Mouse (Mus musculus) hindbrain, postnatal 0 days (tissue): ENCODE measurements around the gene Dnaja4. TPM values are rescaled to one million over a fixed set of nuclear protein-coding genes. Genes with fewer than 3 reads are reported as not detected.

Experiments used
- ATAC-seq: fragments of 200-750 bp; cut with Nextera tagmentation; 2 replicates; pipeline ENCODE4 v1.8.0; 2017; ENCODE audit warnings: mild to moderate bottlenecking, moderate TSS enrichment, moderate library complexity
- DNase-seq: peaks from one replicate; pipeline ENCODE4 v3.0.0-alpha.2; 2015; ENCODE audit warnings: low spot score
- H3K27ac ChIP-seq: fragments of 300-500 bp; sonication (generic); 2 replicates; pipeline ENCODE4 v1.5.1; 2014; ENCODE audit warnings: mild to moderate bottlenecking
- H3K27me3 ChIP-seq: fragments of 300-500 bp; sonication (generic); 2 replicates; pipeline ENCODE4 v1.6.1; 2014; ENCODE audit warnings: low read length, mixed read lengths; ENCODE audit not compliant: insufficient read depth
- H3K36me3 ChIP-seq: fragments of 300-500 bp; sonication (generic); 2 replicates; pipeline ENCODE4 v1.6.1; 2014; ENCODE audit warnings: low read length, mixed read lengths; ENCODE audit not compliant: insufficient read depth
- H3K4me1 ChIP-seq: fragments of 300-500 bp; sonication (generic); 2 replicates; pipeline ENCODE4 v1.6.1; 2014; ENCODE audit warnings: antibody characterized with exemption, low read length, mixed read lengths; ENCODE audit not compliant: insufficient read depth
- H3K4me2 ChIP-seq: fragments of 300-500 bp; sonication (generic); 2 replicates; pipeline ENCODE4 v1.6.1; 2014; ENCODE audit warnings: low read depth, mild to moderate bottlenecking, low read length, moderate library complexity, mixed read lengths
- H3K4me3 ChIP-seq: fragments of 300-500 bp; sonication (generic); 2 replicates; pipeline ENCODE4 v1.5.1; 2014; ENCODE audit warnings: low read length
- H3K9ac ChIP-seq: fragments of 300-500 bp; sonication (generic); replicated peaks from 2 replicates; pipeline ENCODE4 v1.6.1; 2014; ENCODE audit warnings: mild to moderate bottlenecking, low read length, moderate library complexity, mixed read lengths
- H3K9me3 ChIP-seq: fragments of 300-500 bp; sonication (generic); 2 replicates; pipeline ENCODE4 v1.6.1; 2016; ENCODE audit warnings: low read length, mixed read lengths
- CTCF ChIP-seq: IDR thresholded peaks from 2 replicates; pipeline ENCODE4 v1.5.1; 2016; ENCODE audit warnings: antibody characterized with exemption, control low read depth, low read depth
- WGBS: fragments of 180-500 bp; shearing (Covaris S2); extraction: QIAGEN DNeasy Blood & Tissue Kit; methylation state at CpG from one replicate; pipeline ENCODE4 v1.1.7; 2014; 5-methylcytosine and 5-hydroxymethylcytosine counted together
- polyA plus RNA-seq: library from polyadenylated mRNA; unstranded; fragments of >200 nt; fragmentation: Nextera tagmentation; extraction: Ambion mirVana; gene quantifications from 2 replicates; pipeline ENCODE4 v1.2.1, GENCODE M21; 2015
- total RNA-seq: library from RNA; depleted of rRNA; stranded (reverse); fragments of >200 nt; gene quantifications from 2 replicates; pipeline ENCODE4 v1.2.3, GENCODE M21; 2014

Dnaja4 gene
- total and polyA plus RNA-seq, 2 experiments from 2014 or later = 5.5 to 6.7 TPM

DNA sequence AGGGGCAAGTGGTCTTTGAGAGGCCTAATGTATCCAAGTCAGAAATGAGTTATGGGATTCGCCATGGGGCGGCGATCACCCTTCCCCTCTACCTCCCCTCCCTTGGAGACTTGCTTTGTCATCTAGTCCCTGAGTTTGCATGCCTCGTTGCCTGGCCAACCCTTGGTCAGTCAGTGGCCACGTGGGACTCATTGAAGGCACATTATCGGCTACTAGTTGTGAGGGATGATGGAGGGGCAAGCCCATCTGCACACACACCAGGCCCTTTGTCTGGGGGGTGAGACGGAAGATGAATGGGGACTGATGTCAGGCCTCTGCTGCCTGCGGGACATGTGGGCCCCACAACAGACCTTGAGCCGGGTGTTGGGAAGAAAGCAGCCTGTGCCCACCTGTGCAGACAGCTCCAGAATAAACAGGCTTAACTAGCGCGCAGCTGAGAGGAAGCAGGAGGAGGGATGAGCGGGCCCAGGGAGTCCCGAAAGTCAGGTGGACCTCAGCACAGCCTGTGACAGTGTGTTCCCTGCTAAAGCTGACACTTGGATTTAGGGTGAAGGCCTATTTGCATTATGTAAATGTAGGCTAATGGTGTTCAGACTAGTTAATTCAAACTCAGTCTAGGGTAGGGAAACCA lies 47.2 kb downstream of the Dnaja4 start:
- Histone ChIP-seq H3K9ac (no peak overlapping the region), H3K27me3 (no peaks in the 10 kb centered on the region), H3K4me1 (no peaks in the 10 kb centered on the region), H3K9me3 (no peaks in the 10 kb centered on the region), H3K4me3 (no peak overlapping the region), H3K27ac (no peak overlapping the region), H3K4me2 (no peak overlapping the region), H3K36me3 (no peaks in the 10 kb centered on the region)
- no peak for DNase-seq
- 29% methylated on average over 13 of the region's 13 CpGs for WGBS
- ATAC-seq = peak; percentile 45
- no peak for TF ChIP-seq CTCF

- no peaks in the 10 kb centered on the region for H3K36me3 ChIP-seq
- H3K27ac ChIP-seq = no peak overlapping the region
- no peaks in the 10 kb centered on the region for H3K27me3 ChIP-seq
- peak; percentile 14 for DNase-seq
- no peaks in the 10 kb centered on the region for H3K9me3 ChIP-seq
- peak; percentile 30; the same call in 1 of the 2 replicates for ATAC-seq
- H3K4me1 ChIP-seq = no peaks in the 10 kb centered on the region
- H3K9ac ChIP-seq = no peak overlapping the region
- H3K4me2 ChIP-seq = no peak overlapping the region
- TF ChIP-seq CTCF = no peak
- H3K4me3 ChIP-seq = no peak overlapping the region
- WGBS = 86% methylated on average over 7 of the region's 7 CpGs
Observed at GRCm38 (mm10) chr9:54750215-54750981, 51.7 kb downstream of the Dnaja4 start.

DNA sequence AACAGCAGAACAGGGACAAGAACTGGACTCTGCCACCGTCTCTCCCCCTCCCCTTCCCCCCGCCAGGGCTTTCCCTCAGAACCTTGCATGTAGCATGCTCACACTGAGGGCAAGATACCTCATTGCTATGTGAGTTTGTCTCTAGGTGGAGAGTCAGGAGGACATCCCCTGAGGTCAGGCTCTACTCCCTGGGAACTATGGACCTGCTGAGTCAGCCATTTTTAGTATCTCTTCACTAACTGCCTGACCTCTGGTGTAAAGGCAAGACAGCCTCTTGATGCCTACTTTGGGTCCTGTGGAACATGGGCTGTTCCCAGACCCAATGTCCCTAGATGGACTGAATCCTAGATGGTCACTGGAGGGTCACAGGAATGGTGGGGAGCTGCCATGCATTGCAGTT lies 53.0 kb downstream of the Dnaja4 start:
- no peak overlapping the region for H3K27ac ChIP-seq
- H3K4me1 ChIP-seq = no peaks in the 10 kb centered on the region
- no peaks in the 10 kb centered on the region for H3K9me3 ChIP-seq
- H3K27me3 ChIP-seq = no peaks in the 10 kb centered on the region
- H3K4me3 ChIP-seq = no peak overlapping the region
- DNase-seq = no peak
- H3K36me3 ChIP-seq = no peaks in the 10 kb centered on the region
- no peak for ATAC-seq
- H3K4me2 ChIP-seq = no peak overlapping the region
- WGBS = 81% methylated on average over 2 of the region's 2 CpGs
- TF ChIP-seq CTCF = no peak
- no peak overlapping the region for H3K9ac ChIP-seq

GRCm38 (mm10) chr9:54752201-54752943 lies 53.7 kb downstream of the Dnaja4 start:
- Histone ChIP-seq H3K4me1 (no peaks in the 10 kb centered on the region), H3K4me3 (no peak overlapping the region), H3K27me3 (no peaks in the 10 kb centered on the region), H3K27ac (no peak overlapping the region), H3K36me3 (no peaks in the 10 kb centered on the region), H3K9me3 (no peaks in the 10 kb centered on the region), H3K9ac (no peak overlapping the region), H3K4me2 (no peak overlapping the region)
- DNase-seq (peak; percentile 26), ATAC-seq (0 out of 2 replicates have a peak, but pooled peaks have one; percentile 18)
- WGBS = 14% methylated on average over 21 of the region's 21 CpGs
- no peak for TF ChIP-seq CTCF

DNA sequence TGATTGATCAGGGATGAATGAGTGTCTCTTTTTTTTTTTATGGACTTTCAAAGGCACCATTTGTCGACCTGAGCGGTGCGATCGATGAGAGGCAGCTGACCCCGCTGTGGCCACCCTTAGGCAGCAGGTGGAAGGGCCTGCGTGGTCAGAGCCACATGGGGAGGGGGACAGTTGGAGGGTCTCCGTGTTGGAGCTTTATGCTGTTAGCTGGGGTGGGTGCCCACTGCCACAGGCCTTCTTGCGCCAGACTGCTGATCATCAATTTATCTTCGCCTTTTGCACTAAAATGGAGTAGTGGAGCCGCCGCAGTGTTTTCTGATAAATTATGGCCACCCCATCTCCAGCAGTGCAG lies 54.2 kb downstream of the Dnaja4 start:
- 46% methylated on average over 11 of the region's 11 CpGs for WGBS
- Histone ChIP-seq H3K4me3 (no peak overlapping the region), H3K36me3 (no peaks in the 10 kb centered on the region), H3K4me1 (no peaks in the 10 kb centered on the region), H3K27me3 (no peaks in the 10 kb centered on the region), H3K27ac (no peak overlapping the region), H3K4me2 (no peak overlapping the region), H3K9me3 (no peaks in the 10 kb centered on the region), H3K9ac (no peak overlapping the region)
- ATAC-seq (no peak), DNase-seq (no peak)
- no peak for TF ChIP-seq CTCF

- Histone ChIP-seq H3K9me3 (no peaks in the 10 kb centered on the region), H3K4me2 (no peak overlapping the region), H3K27me3 (peaks cover 16% of the 10 kb centered on the region; the same call in 1 of the 2 replicates), H3K9ac (no peak overlapping the region), H3K27ac (no peak overlapping the region), H3K4me1 (0 out of 2 replicates have a peak, but pooled peaks cover 6% of the 10 kb centered on the region), H3K36me3 (no peaks in the 10 kb centered on the region), H3K4me3 (no peak overlapping the region)
- ATAC-seq (no peak), DNase-seq (no peak)
- 10% methylated on average over 6 of the region's 6 CpGs for WGBS
- no peak for TF ChIP-seq CTCF
Observed at GRCm38 (mm10) chr9:54759592-54759991, 60.9 kb downstream of the Dnaja4 start.
